12 mouse cellular contexts compared by ENCODE assay signal in genomic region chr7:68858471-68859210, GRCm38 (mm10).
DNase-seq lines count a peak whose midpoint lies in the region; ATAC-seq lines count a peak whose summit lies in the region.
"Had no signal": no experiment of that assay in that cellular context is flagged by ENCODE, and none has a peak within 500 bp of the region (broad histone marks: within the 10 kb centered on the region; RNA-seq: fewer than 3 reads in every experiment).

No protein-coding gene starts in this region.

- no peaks in the 10 kb centered on the region; the same call in 1 of the 2 replicates for H3K4me1 ChIP-seq in embryonic facial prominence, embryonic 14.5 days (ENCODE audit: control insufficient read depth, insufficient read depth, low read length)
- H3K4me1 ChIP-seq in intestine, embryonic 15.5 days (replicated peaks): no peaks in the 10 kb centered on the region
- no peaks in the 10 kb centered on the region for H3K4me1 ChIP-seq in intestine, embryonic 16.5 days (ENCODE audit: control insufficient read depth, insufficient read depth, low read length)
- H3K4me1 ChIP-seq: heart, embryonic 13.5 days had no signal

- WGBS in embryonic facial prominence, embryonic 14.5 days: 28% methylated on average over 2 of the region's 2 CpGs
- WGBS in intestine, embryonic 15.5 days: 36% methylated on average over 2 of the region's 2 CpGs
- 45% methylated on average over 2 of the region's 2 CpGs for WGBS in intestine, embryonic 16.5 days

- H3K9ac ChIP-seq in embryonic facial prominence, embryonic 14.5 days (ENCODE audit: low read depth, low read length): no peak overlapping the region
- H3K9ac ChIP-seq in intestine, embryonic 15.5 days: no peak overlapping the region
- no peak overlapping the region for H3K9ac ChIP-seq in intestine, embryonic 16.5 days (ENCODE audit: low read depth, low read length)
- H3K9ac ChIP-seq: heart, embryonic 13.5 days; liver, embryonic 14.5 days had no signal

- peak; percentile 80 for ATAC-seq in embryonic facial prominence, embryonic 14.5 days (ENCODE audit: low read depth)
- no peak for ATAC-seq in intestine, embryonic 15.5 days
- ATAC-seq in intestine, embryonic 16.5 days: no peak
- ATAC-seq: intestine, postnatal 0 days had no signal

- no peak overlapping the region for H3K4me2 ChIP-seq in embryonic facial prominence, embryonic 14.5 days (ENCODE audit: low read depth, low read length)
- H3K4me2 ChIP-seq in intestine, embryonic 15.5 days (replicated peaks): no peak overlapping the region
- no peak overlapping the region for H3K4me2 ChIP-seq in intestine, embryonic 16.5 days (ENCODE audit: low read depth, low read length)
- H3K4me2 ChIP-seq: heart, embryonic 13.5 days had no signal

- intact Hi-C loops in heart, postnatal 25 days (cut with DNase I): no loop called here

- DNase-seq in heart, adult 11 months: peak; percentile 33
- DNase-seq in heart, postnatal 25 days (ENCODE audit: low spot score): no peak
- DNase-seq in NIH3T3 (ENCODE audit: low read depth): peak; percentile 10
- DNase-seq in embryonic facial prominence, embryonic 14.5 days (ENCODE audit: low spot score): peak; percentile 91
- DNase-seq in layer of hippocampus, adult 9-10 months (ENCODE audit: low spot score): peak; percentile 13
- DNase-seq in spleen, adult 18-20 months: no peak
- DNase-seq: cerebellum, postnatal 10 days had no signal

- no peak overlapping the region for H3K4me3 ChIP-seq in embryonic facial prominence, embryonic 14.5 days (ENCODE audit: low read depth, low read length)
- no peak overlapping the region for H3K4me3 ChIP-seq in intestine, embryonic 15.5 days (replicated peaks)
- H3K4me3 ChIP-seq in intestine, embryonic 16.5 days (ENCODE audit: low read length): no peak overlapping the region
- H3K4me3 ChIP-seq: heart, embryonic 13.5 days had no signal

- H3K9me3 ChIP-seq in embryonic facial prominence, embryonic 14.5 days (ENCODE audit: control insufficient read depth, low read length): no peaks in the 10 kb centered on the region
- no peaks in the 10 kb centered on the region for H3K9me3 ChIP-seq in intestine, embryonic 15.5 days
- no peaks in the 10 kb centered on the region for H3K9me3 ChIP-seq in intestine, embryonic 16.5 days (ENCODE audit: control insufficient read depth, low read length)
- H3K9me3 ChIP-seq: heart, embryonic 13.5 days had no signal

- H3K27ac ChIP-seq in embryonic facial prominence, embryonic 14.5 days (replicated peaks; ENCODE audit: low read depth, low read length): no peak overlapping the region
- no peak overlapping the region for H3K27ac ChIP-seq in intestine, embryonic 15.5 days
- no peak overlapping the region for H3K27ac ChIP-seq in intestine, embryonic 16.5 days (ENCODE audit: low read length)
- H3K27ac ChIP-seq: heart, embryonic 13.5 days; liver, embryonic 14.5 days had no signal

- H3K36me3 ChIP-seq in embryonic facial prominence, embryonic 14.5 days (ENCODE audit: control insufficient read depth, insufficient read depth, low read length): no peaks in the 10 kb centered on the region
- H3K36me3 ChIP-seq in intestine, embryonic 15.5 days: no peaks in the 10 kb centered on the region
- H3K36me3 ChIP-seq in intestine, embryonic 16.5 days (ENCODE audit: control insufficient read depth, insufficient read depth, low read length): no peaks in the 10 kb centered on the region
- H3K36me3 ChIP-seq: heart, embryonic 13.5 days had no signal

- no peaks in the 10 kb centered on the region for H3K27me3 ChIP-seq in embryonic facial prominence, embryonic 14.5 days (replicated peaks; ENCODE audit: control insufficient read depth, insufficient read depth, low read length)
- H3K27me3 ChIP-seq in intestine, embryonic 15.5 days (replicated peaks): no peaks in the 10 kb centered on the region
- no peaks in the 10 kb centered on the region for H3K27me3 ChIP-seq in intestine, embryonic 16.5 days (replicated peaks; ENCODE audit: control insufficient read depth, insufficient read depth, low read length)
- H3K27me3 ChIP-seq: heart, embryonic 13.5 days had no signal

Comparison
In these comparisons a context has a peak if more than half of its experiments do, and no peak if none do; other contexts are left out.
1. DNase-seq: peak in heart, adult 11 months (single experiment), NIH3T3 (single experiment), embryonic facial prominence, embryonic 14.5 days (single experiment) and layer of hippocampus, adult 9-10 months (single experiment); none in heart, postnatal 25 days (single experiment) and spleen, adult 18-20 months (0 of 2).